Mouse (Mus musculus) spleen, adult 12 weeks (tissue): ENCODE data around the gene Acsl1.
A peak's percentile ranks its signal among the peaks of the same experiment; 100 is the strongest.

Experiments used
- DNase-seq: peaks from one replicate; pipeline ENCODE4 v3.0.0; 2022; ENCODE audit warnings: low spot score

Acsl1 gene

DNA sequence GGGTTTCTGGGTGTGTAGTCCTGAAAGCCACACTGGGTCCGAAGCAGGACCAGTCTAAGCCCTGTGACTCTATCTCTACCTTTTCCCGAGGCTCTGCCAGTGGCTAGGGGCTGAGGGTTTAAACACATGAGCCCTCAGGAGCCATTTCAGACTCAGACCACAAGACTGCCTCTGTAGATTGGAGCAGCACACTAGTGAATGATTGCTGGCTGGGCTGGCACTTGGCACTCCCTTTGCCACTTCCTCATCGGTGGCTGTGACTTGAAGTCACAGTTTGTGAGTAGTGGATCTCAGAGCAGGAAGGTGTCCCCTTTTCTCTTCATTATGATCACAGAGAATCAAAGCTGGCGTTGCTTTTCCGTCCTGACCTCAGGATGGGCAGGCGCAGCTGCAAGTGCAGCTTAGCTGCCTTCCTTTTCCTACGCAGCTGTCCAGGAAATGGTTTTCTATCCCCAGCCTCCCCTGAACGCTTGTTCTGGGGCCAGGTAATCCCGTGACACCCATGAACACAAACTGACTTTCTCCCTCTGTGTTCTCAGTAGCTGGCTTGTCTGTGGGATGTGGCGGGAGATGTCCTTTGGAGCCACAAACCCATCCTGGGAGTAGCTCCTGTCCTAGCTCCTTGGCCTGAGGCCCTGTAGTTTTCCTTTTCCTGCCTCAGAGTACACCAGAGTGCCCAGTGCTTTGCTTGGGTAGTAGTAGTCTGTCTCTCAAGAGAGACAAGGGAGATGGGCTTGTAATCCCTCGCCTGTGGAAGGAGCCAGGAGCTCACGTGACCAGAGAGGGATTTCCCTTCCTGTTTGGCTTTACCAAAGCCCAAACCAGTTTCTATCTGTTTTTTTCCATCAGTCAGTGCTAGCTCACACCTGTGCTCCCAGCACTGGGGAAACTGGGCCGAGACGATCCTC lies 37.9 kb downstream of the Acsl1 start:
- no peak for DNase-seq

GRCm38 (mm10) chr8:46509474-46509873 lies 38.6 kb downstream of the Acsl1 start:
- DNase-seq: no peak

DNA sequence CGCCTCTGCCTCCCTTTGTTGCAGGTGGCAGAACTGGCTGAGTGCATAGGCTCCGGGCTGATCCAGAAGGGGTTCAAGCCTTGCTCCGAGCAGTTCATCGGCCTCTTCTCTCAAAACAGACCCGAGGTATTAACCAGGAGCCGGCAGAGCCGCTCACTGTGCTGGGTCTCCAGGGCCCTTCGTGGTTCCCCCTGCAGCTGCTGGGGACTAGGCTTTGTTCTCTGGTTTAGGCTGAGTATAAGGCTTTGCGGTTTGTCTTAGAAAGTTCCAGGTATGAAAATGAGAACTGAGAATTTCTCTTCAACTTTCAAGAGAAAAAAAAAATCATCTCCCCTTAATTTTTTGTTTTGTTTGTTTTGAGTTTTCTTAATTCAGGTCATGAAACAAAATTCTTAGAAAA lies 40.5 kb downstream of the Acsl1 start:
- DNase-seq: no peak

GRCm38 (mm10) chr8:46512538-46512937 lies 41.7 kb downstream of the Acsl1 start:
- no peak for DNase-seq

DNA sequence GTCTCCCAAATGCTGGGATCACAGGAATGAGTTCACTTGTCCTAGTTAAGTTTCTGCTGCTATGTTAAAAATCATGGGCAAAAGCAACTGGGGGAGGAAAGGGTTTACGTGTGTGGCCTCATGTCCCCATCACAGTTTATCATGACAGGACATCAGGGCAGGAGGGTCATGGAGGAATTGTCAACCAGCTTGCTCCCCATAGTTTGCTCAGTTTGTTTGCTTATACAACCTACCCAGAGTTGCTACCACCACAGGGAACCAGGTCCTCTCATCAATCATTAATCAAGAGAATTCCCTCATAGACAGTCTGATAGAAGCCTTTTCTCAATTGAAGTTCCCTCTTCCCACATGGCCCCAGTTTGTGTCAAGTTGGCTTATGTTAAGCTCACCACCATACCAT lies 43.2 kb downstream of the Acsl1 start:
- DNase-seq: no peak

DNA sequence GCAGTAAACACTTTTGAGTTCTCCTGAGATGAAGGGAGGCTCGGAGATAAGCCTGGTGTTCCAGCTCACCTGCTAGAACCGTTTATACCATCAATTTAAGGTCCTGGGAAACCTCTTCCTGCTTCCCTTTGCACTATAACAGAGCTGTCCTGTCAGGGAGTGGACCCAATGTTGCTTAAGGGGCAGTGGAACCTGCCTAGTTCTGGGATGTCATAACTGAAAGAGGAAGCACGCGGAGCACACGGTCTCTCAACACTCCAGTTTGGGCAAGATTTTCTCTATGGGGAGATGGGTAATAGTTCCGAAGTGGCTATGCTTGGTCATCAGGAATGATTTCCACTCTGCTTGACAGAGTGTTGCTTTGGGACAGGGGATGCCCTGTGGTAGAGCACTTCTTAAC lies 49.8 kb downstream of the Acsl1 start:
- DNase-seq: no peak

GRCm38 (mm10) chr8:46526098-46526497 lies 55.3 kb downstream of the Acsl1 start:
- DNase-seq: no peak

DNA sequence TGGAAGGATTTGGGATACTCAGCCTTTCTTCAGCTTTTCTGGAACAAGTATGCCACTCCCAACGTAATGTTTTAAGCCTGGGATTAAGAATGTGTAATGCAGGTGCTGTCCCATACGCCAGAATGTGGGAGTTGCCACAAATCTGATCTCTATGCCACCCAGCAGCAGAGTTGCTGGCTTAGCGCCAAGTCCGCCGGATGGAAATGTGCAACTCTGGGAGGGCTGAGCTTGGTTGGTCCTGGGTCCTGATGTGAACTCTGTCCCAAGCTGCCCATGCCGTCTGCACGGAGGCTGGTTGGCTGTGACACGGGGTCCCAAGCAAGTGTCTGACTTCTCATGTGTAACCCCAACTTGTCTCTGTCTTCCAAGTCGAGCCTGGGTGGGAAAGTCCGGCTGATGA lies 56.0 kb downstream of the Acsl1 start:
- DNase-seq: no peak

DNA sequence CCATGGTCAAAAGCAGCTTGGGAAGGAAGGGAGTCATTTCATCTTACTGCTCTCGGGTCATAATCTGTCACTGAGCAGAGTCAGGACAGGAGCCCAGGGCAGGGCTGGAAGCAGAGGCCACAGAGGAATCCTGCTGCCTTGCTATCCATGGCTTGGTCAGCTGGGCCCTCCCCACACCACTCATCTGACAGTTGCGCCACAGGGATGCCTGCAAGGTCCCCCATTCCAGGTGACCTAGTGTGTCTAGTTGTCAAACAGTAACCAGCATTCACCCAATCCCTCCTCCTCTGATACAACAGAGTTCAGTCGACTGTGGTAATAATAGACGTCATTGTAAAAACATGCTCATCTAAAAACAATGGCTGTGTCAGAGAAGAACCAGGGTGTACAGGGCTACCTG lies 58.7 kb downstream of the Acsl1 start:
- DNase-seq: no peak

- no peak for DNase-seq
These were observed 59.7 kb downstream of the Acsl1 start for GRCm38 (mm10) chr8:46530541-46530940.

- DNase-seq: no peak
These were observed 63.1 kb downstream of the Acsl1 start for GRCm38 (mm10) chr8:46533926-46534325.

DNA sequence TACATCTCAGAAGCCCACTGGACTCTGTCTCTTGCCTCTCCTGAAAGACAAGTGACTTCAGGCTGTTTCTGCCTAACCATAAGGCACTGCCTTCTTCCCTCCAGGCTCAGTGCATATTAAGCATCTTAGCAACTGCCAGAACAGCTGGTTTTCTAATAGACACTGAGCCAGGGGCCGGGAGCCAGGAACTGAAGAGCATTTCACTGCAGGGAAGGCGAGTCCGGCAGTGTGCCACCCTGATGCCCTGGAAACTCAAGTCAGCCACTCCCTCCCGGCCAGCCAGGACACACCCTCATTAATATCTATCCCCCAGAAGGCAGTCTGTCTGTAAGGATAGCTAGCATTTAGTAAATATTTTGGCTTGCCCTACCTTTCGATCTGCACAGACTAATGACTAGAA lies 68.9 kb downstream of the Acsl1 start:
- DNase-seq: peak; percentile 59

DNA sequence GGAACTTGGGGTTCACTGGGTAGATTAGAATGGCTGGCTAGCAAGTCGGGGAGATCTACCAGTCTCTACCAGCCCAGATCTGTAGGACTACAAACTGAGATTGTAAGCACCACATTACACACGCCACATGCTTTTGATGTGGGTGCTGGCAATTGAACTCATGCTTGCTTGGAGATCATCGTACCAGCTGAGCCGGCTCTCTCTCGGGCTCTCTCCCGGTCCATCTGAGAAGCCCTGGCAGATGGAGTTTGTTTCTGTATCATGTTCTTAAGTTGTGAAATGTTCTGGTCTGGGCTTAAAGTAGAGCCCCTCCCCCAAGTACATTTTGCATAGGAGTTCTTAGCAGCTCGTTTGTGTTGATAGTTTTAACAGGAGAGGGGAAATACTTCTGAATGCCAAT lies 72.4 kb downstream of the Acsl1 start:
- no peak for DNase-seq

DNA sequence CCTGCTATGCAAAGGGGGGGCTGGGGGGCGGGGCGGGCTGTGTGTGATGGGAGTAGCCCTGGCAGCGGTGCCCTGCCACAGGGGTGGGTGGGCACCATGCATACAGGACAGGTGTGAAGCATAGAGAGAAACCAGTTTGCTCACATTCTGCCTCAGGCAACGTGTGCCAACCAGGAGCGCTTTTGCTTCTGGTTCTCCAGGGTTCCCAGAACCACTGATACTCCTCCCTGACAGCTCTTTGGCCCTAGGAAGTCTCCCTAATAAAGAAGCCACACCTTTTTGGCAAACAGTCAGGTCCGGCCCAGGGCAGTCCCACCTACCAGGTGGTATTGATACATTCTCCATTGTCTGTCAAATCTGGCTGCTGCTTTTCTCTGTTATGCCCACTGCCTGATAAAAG lies 72.8 kb downstream of the Acsl1 start:
- no peak for DNase-seq

DNA sequence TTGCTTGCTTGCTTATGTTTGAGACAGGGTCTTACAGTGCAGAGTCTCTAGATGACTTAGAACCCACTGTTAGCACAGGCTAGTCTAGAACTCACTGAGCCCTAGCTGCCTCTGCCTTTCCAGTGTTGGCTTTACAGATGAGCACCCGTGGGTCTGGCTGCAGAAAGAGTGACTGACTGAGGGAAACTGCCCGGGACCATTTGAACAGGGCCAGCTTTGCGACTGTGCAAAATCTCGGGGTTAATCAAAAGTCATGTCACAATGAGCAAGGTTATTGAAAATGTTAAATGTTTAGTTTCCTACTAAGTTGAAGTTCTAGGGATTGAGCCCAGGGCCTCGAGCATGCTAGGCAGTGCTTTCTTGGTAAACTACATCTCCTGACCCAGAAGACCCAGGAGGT lies 75.0 kb downstream of the Acsl1 start:
- no peak for DNase-seq

GRCm38 (mm10) chr8:46546431-46547176 lies 75.8 kb downstream of the Acsl1 start:
- DNase-seq: peak; percentile 69

- DNase-seq: peak; percentile 30
These were observed 76.4 kb downstream of the Acsl1 start for GRCm38 (mm10) chr8:46547245-46547644.

DNA sequence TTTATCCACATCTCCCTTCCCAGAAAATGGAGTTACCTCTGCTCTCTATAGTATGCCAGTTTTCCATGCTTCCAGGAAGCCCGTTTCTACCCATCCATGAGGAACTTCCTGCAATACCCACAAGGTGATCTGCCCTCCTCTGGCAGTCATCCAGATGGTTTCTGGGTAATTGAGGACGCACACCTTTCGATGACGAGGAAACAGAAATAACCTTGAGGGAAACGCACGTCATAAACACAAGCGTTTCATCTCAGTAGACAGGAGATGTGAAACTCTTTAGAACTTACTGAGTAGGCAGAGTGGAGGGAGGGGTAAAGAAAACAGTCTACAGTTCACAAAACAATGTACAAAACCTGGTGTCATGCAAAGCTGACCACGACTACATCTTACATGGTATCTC lies 79.2 kb downstream of the Acsl1 start:
- DNase-seq: no peak

DNA sequence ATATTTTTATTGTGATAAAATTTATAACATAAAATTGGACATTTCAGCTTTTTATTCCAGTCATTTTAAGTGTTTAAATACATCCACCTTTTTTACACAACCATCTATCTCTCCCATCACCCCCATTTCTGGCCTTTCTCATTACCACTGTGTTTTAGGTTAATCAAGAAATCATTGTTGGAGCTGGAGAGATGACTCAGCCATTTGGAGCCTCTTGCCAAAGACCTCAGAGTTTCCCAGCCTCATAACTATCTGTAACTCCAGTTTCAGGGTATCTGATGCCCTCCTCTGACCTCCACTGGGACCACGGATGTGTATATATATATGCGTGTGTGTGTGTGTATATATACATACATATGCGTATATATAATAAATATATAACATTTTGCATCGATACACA lies 80.2 kb downstream of the Acsl1 start:
- DNase-seq: no peak

DNA sequence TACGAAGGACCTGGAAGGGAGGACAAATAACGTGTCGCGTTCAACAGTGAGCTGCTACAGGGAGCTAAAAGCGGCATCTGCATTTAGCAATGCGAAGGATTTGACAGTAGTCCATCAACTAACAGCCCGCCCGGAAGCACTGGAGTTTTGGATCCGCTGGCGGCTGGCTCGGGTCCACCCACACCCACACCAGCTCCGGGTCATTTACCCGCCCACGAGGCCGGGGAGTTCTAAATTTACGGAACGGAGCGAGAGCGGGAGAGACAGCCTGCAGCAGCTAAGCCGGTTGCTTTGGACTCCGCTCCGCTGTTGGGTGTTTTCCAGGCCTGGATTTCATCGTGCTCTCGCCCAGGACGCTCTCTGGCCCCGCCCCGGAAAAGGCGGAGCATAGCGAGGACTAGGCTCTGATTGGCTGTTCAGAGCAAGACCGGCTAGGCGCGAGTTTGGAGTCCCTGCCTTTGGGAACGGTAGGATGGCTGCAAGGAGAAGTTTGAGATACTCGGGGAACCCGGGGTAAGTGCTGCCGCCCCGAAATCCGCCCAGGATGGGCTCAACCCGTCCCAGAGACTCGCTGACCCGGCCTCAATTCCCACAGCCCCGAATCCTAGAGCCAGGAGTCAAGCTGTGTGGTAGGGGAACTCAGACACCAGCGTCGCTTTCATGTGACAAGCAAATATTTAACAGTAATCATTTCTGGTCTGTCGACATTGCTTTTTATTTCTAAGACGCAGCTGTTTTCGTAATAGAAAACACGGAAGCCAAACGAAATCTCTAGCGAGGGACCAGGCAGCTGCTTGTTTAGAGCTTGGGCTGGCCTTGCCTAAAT lies 81.0 kb downstream of the Acsl1 start, which contains the start of gene Cenpu:
Gene Cenpu, plus strand, starts transcription at position 414 of the 826 bp plus-strand sequence.
- DNase-seq: peak; percentile 100

DNA sequence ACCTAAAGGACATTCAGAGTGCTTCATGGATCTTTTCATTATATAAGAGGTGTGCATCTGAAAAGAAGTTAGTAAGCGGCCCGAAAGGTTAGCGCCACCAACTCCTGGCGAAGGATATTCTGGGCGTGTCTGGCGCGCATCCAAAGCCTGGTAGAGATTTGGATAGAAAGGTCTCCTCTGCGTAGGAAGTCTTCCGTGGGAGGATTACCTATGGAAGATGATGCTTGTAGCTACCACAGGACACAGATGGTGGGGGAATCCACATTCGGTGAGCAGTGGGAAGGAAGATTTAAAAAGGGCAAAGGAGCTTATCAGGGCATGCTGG lies 81.6 kb downstream of the Acsl1 start:
- DNase-seq: peak; percentile 62

DNA sequence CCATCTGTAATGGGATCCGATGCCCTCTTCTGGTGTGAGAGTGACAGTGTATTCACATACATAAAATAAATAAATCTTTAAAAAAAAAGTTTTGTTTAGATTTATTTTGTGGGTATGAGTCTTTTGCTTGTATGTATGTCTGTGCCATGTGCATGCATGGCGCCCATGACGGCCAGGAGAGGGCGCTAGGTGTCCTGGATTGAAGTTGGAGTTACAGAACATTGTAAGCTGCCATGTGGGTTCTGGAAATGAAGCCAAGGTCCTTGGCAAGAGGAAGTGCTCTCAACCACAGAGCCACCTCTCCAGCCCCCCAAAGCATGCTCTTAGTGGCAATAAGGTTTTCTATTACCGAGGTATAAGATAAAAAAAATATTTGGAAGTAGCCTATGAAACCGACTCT lies 88.6 kb downstream of the Acsl1 start:
- no peak for DNase-seq

DNA sequence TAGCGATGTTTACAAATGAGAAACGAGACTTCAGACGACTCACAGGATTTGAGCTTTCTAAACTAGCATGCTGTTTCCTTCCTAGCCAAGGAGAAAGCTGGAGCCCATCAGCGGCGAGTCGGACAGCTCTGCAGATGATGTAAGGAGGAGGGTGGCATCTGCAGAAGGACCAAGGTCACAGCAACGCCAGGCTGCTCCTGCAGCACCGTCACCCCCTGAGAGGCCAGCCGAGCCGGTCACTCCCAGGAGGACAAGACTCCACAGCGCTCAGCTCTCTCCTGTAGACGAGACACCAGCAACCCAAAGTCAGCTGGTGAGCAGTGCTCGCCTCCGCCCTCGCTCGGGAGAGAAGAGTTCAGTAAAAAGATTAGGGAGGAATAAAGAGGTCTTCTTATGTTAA lies 91.5 kb downstream of the Acsl1 start:
- no peak for DNase-seq
